Mouse (Mus musculus): ENCODE measurements around the gene Unc13b.

- TF ChIP-seq GATA1 (IDR thresholded peaks at IDR 0.05; ENCODE audit: low read length) (no peak), TAL1 (IDR thresholded peaks at IDR 0.05; ENCODE audit: low read length) (no peak)
Observed at GRCm38 (mm10) chr4:43044673-43045072, 14.1 kb upstream of the Unc13b start.
